Mouse (Mus musculus) limb, embryonic 14.5 days (tissue): ENCODE results near the gene Ube2v1. TPM values are rescaled to one million over a fixed set of nuclear protein-coding genes. Genes with fewer than 3 reads are reported as not detected.

Experiments
- ATAC-seq: fragments of 200-750 bp; cut with Nextera tagmentation; 2 replicates; pipeline ENCODE4 v1.8.0; 2017; ENCODE audit warnings: low read depth, moderate number of reproducible peaks, moderate TSS enrichment; ENCODE audit not compliant: low FRiP score
- DNase-seq: peaks from one replicate; pipeline ENCODE4 v3.0.0-alpha.2; 2015; ENCODE audit warnings: low spot score
- H3K27ac ChIP-seq: fragments of 300-500 bp; sonication (generic); replicated peaks from 2 replicates; pipeline ENCODE4 v1.5.1; 2014; ENCODE audit warnings: low read depth, mild to moderate bottlenecking, low read length, moderate library complexity, mixed read lengths
- H3K27me3 ChIP-seq: fragments of 300-500 bp; sonication (generic); 2 replicates; pipeline ENCODE4 v1.6.1; 2014; ENCODE audit warnings: low read length, mixed read lengths; ENCODE audit not compliant: control insufficient read depth, insufficient read depth
- H3K36me3 ChIP-seq: fragments of 300-500 bp; sonication (generic); 2 replicates; pipeline ENCODE4 v1.6.1; 2014; ENCODE audit warnings: mild to moderate bottlenecking, low read length, moderate library complexity, mixed read lengths; ENCODE audit not compliant: control insufficient read depth, insufficient read depth
- H3K4me1 ChIP-seq: fragments of 300-500 bp; sonication (generic); 2 replicates; pipeline ENCODE4 v1.6.1; 2014; ENCODE audit warnings: antibody characterized with exemption, low read length, mixed read lengths; ENCODE audit not compliant: control insufficient read depth, insufficient read depth
- H3K4me2 ChIP-seq: fragments of 300-500 bp; sonication (generic); replicated peaks from 2 replicates; pipeline ENCODE4 v1.6.1; 2014; ENCODE audit warnings: low read depth, mild to moderate bottlenecking, low read length, moderate library complexity; ENCODE audit not compliant: severe bottlenecking
- H3K4me3 ChIP-seq: fragments of 300-500 bp; sonication (generic); replicated peaks from 2 replicates; pipeline ENCODE4 v1.5.1; 2014; ENCODE audit warnings: low read length
- H3K9ac ChIP-seq: fragments of 300-500 bp; sonication (generic); 2 replicates; pipeline ENCODE4 v1.6.1; 2014; ENCODE audit warnings: mild to moderate bottlenecking, low read depth, low read length, moderate library complexity; ENCODE audit not compliant: severe bottlenecking
- H3K9me3 ChIP-seq: fragments of 300-500 bp; sonication (generic); 2 replicates; pipeline ENCODE4 v1.6.1; 2016; ENCODE audit warnings: low read length; ENCODE audit not compliant: control insufficient read depth
- POLR2A ChIP-seq: fragments of 200-500 bp; IDR thresholded peaks from 2 replicates; pipeline ENCODE4 v1.8.0; 2012; ENCODE audit warnings: inconsistent platforms, mild to moderate bottlenecking, moderate library complexity, borderline replicate concordance; ENCODE audit not compliant: insufficient read depth, insufficient read length; ENCODE audit errors: extremely low read depth
- WGBS: fragments of 180-500 bp; shearing (Covaris S2); extraction: QIAGEN DNeasy Blood & Tissue Kit; methylation state at CpG from one replicate; pipeline ENCODE4 v1.1.7; 2014; 5-methylcytosine and 5-hydroxymethylcytosine counted together
- polyA plus RNA-seq, 2 experiments: library from polyadenylated mRNA; depleted of rRNA in 1 of 2; stranded (reverse) in 1 of 2; unstranded in 1 of 2; fragments of >200 nt; fragmentation: Nextera tagmentation in 1 of 2; extraction: Ambion mirVana in 1 of 2; gene quantifications; 2 replicates each; pipeline versions ENCODE4 v1.2.1 to v1.2.3; 2012 to 2014

The Ube2v1 gene
- polyA plus RNA-seq, 2 experiments = 137 to 270 TPM

DNA sequence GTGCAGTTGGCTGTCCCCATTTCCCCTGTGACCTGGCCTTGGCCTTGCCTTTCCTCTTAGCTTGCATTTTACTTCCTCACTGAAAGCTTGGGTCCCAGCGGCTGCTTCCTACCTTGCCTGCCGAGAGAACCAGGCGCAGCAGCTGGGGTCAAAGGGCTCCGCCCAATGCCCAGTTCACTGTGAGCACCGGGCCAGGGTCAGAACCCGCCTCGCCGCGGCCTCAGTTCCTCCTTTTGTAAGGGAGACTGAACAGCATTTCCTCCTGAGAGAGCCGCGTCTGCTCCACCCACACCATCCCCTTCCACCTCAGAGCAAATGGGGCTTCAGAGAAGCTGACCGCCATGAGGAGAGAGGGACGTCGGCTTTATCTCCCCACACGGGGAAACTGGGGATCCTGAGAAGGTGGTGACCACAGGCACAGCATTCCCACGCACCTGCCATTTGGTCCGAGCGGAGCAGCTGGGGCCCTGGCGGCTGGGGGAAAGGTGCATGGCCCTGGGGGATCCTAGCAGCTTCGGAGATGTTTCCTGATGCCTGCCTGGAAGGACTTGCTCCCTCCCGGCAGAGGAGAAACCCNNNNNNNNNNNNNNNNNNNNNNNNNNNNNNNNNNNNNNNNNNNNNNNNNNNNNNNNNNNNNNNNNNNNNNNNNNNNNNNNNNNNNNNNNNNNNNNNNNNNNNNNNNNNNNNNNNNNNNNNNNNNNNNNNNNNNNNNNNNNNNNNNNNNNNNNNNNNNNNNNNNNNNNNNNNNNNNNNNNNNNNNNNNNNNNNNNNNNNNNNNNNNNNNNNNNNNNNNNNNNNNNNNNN is 42.9 kb downstream of the Ube2v1 start:
- no peaks in the 10 kb centered on the region for H3K9me3 ChIP-seq
- ATAC-seq = no peak

DNA sequence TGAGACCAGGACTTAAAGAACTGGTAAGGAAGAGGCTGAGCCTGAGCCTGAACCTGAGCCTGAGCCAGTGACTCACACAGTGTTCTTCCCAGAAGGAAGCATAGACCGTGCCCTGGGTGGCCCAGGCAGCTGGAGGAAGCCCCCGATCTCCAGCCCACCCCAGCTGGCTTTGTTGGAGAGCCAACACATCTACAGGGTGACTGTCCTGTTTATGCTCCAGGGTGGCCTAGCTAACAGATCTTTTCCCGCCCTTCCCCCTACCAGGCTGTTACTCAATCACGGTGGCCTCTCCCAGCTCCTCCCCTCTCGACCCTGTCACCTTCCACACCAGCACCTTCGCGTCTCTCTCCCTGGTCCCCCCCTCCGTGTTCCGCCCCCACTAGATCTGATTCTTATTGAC is 44.9 kb downstream of the Ube2v1 start:
- 20% methylated on average over 9 of the region's 9 CpGs for WGBS
- H3K27ac ChIP-seq = no peak overlapping the region
- DNase-seq = no peak

More for the DNA sequence above, 42.9 kb downstream of the Ube2v1 start:
- H3K36me3 ChIP-seq = no peaks in the 10 kb centered on the region
- peaks cover 34% of the 10 kb centered on the region for H3K4me1 ChIP-seq
- 0 out of 2 replicates have a peak overlapping the region, but pooled peaks have one; percentile 1 for H3K4me2 ChIP-seq
- H3K27ac ChIP-seq = no peak overlapping the region
- H3K4me3 ChIP-seq = no peak overlapping the region
- H3K27me3 ChIP-seq = no peaks in the 10 kb centered on the region
- H3K9ac ChIP-seq = peak overlapping the region; percentile 7; the same call in 1 of the 2 replicates
- no peak for DNase-seq
- WGBS = 23% methylated on average over 20 of the region's 21 CpGs
- TF ChIP-seq POLR2A = no peak

GRCm38 (mm10) chr2:167586041-167586440 is 45.9 kb downstream of the Ube2v1 start:
- Histone ChIP-seq H3K9ac (peak overlapping the region; percentile 25; the same call in 1 of the 2 replicates), H3K4me2 (no peak overlapping the region), H3K27me3 (no peaks in the 10 kb centered on the region), H3K36me3 (no peaks in the 10 kb centered on the region), H3K4me1 (peaks cover 41% of the 10 kb centered on the region), H3K9me3 (no peaks in the 10 kb centered on the region), H3K4me3 (no peak overlapping the region), H3K27ac (0 out of 2 replicates have a peak overlapping the region, but pooled peaks have one; percentile 49)
- TF ChIP-seq POLR2A = no peak
- 15% methylated on average over 8 of the region's 8 CpGs for WGBS
- DNase-seq (no peak), ATAC-seq (no peak)

More for the DNA sequence above, 44.9 kb downstream of the Ube2v1 start:
- Histone ChIP-seq H3K27me3 (no peaks in the 10 kb centered on the region), H3K4me1 (peaks cover 37% of the 10 kb centered on the region), H3K36me3 (no peaks in the 10 kb centered on the region), H3K4me3 (no peak overlapping the region), H3K4me2 (no peak overlapping the region), H3K9me3 (no peaks in the 10 kb centered on the region), H3K9ac (no peak overlapping the region)
- no peak for ATAC-seq
- TF ChIP-seq POLR2A = no peak

DNA sequence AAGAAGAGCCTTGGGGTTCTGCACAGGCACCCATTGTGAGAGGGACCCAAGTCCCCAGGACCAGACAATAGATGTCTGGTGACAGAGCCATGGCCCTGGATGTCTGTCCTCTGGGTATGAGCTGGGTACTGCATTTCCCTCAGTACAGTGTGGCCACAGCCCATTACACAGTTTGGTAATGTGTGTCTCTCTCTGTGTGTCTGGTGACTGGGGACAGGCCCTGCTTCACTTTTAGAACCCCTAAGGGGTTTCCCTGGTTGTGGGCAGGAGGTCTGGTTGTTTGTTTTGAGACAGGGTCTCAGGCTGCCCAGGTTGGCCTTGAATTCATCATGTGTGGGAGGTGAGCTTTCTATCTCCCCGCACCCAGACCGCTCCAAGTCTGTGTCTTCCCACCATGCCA is 46.6 kb downstream of the Ube2v1 start:
- Histone ChIP-seq H3K9ac (no peak overlapping the region), H3K4me1 (peaks cover 41% of the 10 kb centered on the region), H3K27me3 (no peaks in the 10 kb centered on the region), H3K36me3 (no peaks in the 10 kb centered on the region), H3K9me3 (no peaks in the 10 kb centered on the region), H3K27ac (no peak overlapping the region), H3K4me3 (no peak overlapping the region), H3K4me2 (no peak overlapping the region)
- TF ChIP-seq POLR2A = no peak
- DNase-seq (no peak), ATAC-seq (no peak)
- WGBS = 74% methylated on average over 2 of the region's 2 CpGs

- H3K4me1 ChIP-seq = peaks cover 36% of the 10 kb centered on the region
Observed at GRCm38 (mm10) chr2:167583161-167583952, 48.5 kb downstream of the Ube2v1 start.

More at GRCm38 (mm10) chr2:167583161-167583952, 48.5 kb downstream of the Ube2v1 start:
- H3K36me3 ChIP-seq = no peaks in the 10 kb centered on the region
- H3K27ac ChIP-seq = peak overlapping the region; percentile 55
- H3K4me2 ChIP-seq = no peak overlapping the region
- DNase-seq = no peak
- H3K4me3 ChIP-seq = no peak overlapping the region
- peak overlapping the region; percentile 21; the same call in 1 of the 2 replicates for H3K9ac ChIP-seq
- H3K9me3 ChIP-seq = no peaks in the 10 kb centered on the region
- ATAC-seq = no peak
- no peak for TF ChIP-seq POLR2A
- WGBS = 10% methylated on average over 10 of the region's 10 CpGs
- H3K27me3 ChIP-seq = no peaks in the 10 kb centered on the region
